ENCODE assay signal across 10 mouse cellular contexts in genomic region chr2:36183278-36183677, GRCm38 (mm10). TPM values are rescaled to one million over a fixed set of nuclear protein-coding genes. Genes with fewer than 3 reads are reported as not detected.
DNase-seq lines count a peak whose midpoint lies in the region; ATAC-seq and TF ChIP-seq lines count a peak whose summit lies in the region.
"Had no signal": no experiment of that assay in that cellular context is flagged by ENCODE, and none has a peak within 500 bp of the region (broad histone marks: within the 10 kb centered on the region; RNA-seq: fewer than 3 reads in every experiment).

No protein-coding gene starts in this region.

- no peak for DNase-seq in forebrain, embryonic 11.5 days (ENCODE audit: low spot score)
- peak; percentile 17 for DNase-seq in kidney, adult 2 months
- no peak for DNase-seq in kidney, adult 11 months
- peak; percentile 23 for DNase-seq in right cerebral cortex, adult 18-20 months
- no peak for DNase-seq in right cerebral cortex, adult 2 months (ENCODE audit: low spot score in 2 of 2)
- DNase-seq: lung, postnatal 36 days had no signal

- WGBS in forebrain, embryonic 15.5 days = 39% methylated on average over 2 of the region's 2 CpGs
- WGBS in forebrain, embryonic 11.5 days = 81% methylated on average over 2 of the region's 2 CpGs
- WGBS in kidney, adult 2 months = 53% methylated on average over 2 of the region's 2 CpGs
- WGBS in intestine, embryonic 16.5 days = 61% methylated on average over 2 of the region's 2 CpGs
- WGBS in kidney, embryonic 16.5 days = 74% methylated on average over 2 of the region's 2 CpGs

- H3K4me1 ChIP-seq in forebrain, embryonic 15.5 days = peaks cover 5% of the 10 kb centered on the region; the same call in 1 of the 2 replicates
- H3K4me1 ChIP-seq in forebrain, embryonic 11.5 days (replicated peaks; ENCODE audit: control insufficient read depth, insufficient read depth, low read length) = no peaks in the 10 kb centered on the region
- H3K4me1 ChIP-seq in kidney, adult 2 months (ENCODE audit: control insufficient read depth, insufficient read depth, low read length) = no peaks in the 10 kb centered on the region
- H3K4me1 ChIP-seq in intestine, embryonic 16.5 days (ENCODE audit: control insufficient read depth, insufficient read depth, low read length) = peaks cover 8% of the 10 kb centered on the region; the same call in 1 of the 2 replicates
- 0 out of 2 replicates have a peak, but pooled peaks cover 5% of the 10 kb centered on the region for H3K4me1 ChIP-seq in kidney, embryonic 16.5 days (ENCODE audit: insufficient read depth, low read length)
- H3K4me1 ChIP-seq: hindbrain, embryonic 13.5 days had no signal

- TF ChIP-seq POLR2A in kidney, adult 2 months (IDR thresholded peaks at IDR 0.05; ENCODE audit: low read depth, low read length) = no peak

- H3K27ac ChIP-seq in forebrain, embryonic 15.5 days (replicated peaks) = 0 out of 2 replicates have a peak overlapping the region, but pooled peaks have one; percentile 4
- H3K27ac ChIP-seq in forebrain, embryonic 11.5 days (ENCODE audit: low read depth, low read length) = no peak overlapping the region
- H3K27ac ChIP-seq in kidney, adult 2 months (ENCODE audit: insufficient read depth, low read depth, low read length) = no peak overlapping the region
- H3K27ac ChIP-seq in intestine, embryonic 16.5 days (ENCODE audit: low read length) = no peak overlapping the region
- H3K27ac ChIP-seq in kidney, embryonic 16.5 days (ENCODE audit: low read length) = no peak overlapping the region
- H3K27ac ChIP-seq: hindbrain, embryonic 13.5 days had no signal

- TF ChIP-seq CTCF in kidney, adult 2 months (conservative IDR thresholded peaks at IDR 0.05; ENCODE audit: insufficient read depth, insufficient read length, low read depth, low read length) = no peak

- H3K4me3 ChIP-seq in forebrain, embryonic 15.5 days = no peak overlapping the region
- no peak overlapping the region for H3K4me3 ChIP-seq in forebrain, embryonic 11.5 days (ENCODE audit: low read depth, low read length)
- H3K4me3 ChIP-seq in kidney, adult 2 months (ENCODE audit: insufficient read depth, low read depth, low read length) = no peak overlapping the region
- no peak overlapping the region for H3K4me3 ChIP-seq in intestine, embryonic 16.5 days (ENCODE audit: low read length)
- H3K4me3 ChIP-seq in kidney, embryonic 16.5 days (ENCODE audit: low read length) = no peak overlapping the region
- H3K4me3 ChIP-seq: hindbrain, embryonic 13.5 days had no signal

- no peak; the same call in 1 of the 2 replicates for ATAC-seq in forebrain, embryonic 15.5 days (replicated peaks)
- ATAC-seq in forebrain, embryonic 11.5 days (replicated peaks; ENCODE audit: low FRiP score) = no peak
- ATAC-seq in intestine, embryonic 16.5 days = peak; percentile 26; the same call in 1 of the 2 replicates
- no peak for ATAC-seq in kidney, embryonic 16.5 days (ENCODE audit: low FRiP score, low TSS enrichment)

- no peaks in the 10 kb centered on the region for H3K9me3 ChIP-seq in forebrain, embryonic 15.5 days
- no peaks in the 10 kb centered on the region for H3K9me3 ChIP-seq in forebrain, embryonic 11.5 days (ENCODE audit: control insufficient read depth, low read length)
- H3K9me3 ChIP-seq in intestine, embryonic 16.5 days (ENCODE audit: control insufficient read depth, low read length) = no peaks in the 10 kb centered on the region
- H3K9me3 ChIP-seq in kidney, embryonic 16.5 days (ENCODE audit: low read length) = no peaks in the 10 kb centered on the region
- H3K9me3 ChIP-seq: hindbrain, embryonic 13.5 days had no signal

- H3K36me3 ChIP-seq in forebrain, embryonic 15.5 days = peaks cover 6% of the 10 kb centered on the region; the same call in 1 of the 2 replicates
- no peaks in the 10 kb centered on the region for H3K36me3 ChIP-seq in forebrain, embryonic 11.5 days (ENCODE audit: control insufficient read depth, insufficient read depth, low read length)
- H3K36me3 ChIP-seq in kidney, adult 2 months (ENCODE audit: control insufficient read depth, insufficient read depth, low read length) = peaks cover under 1% of the 10 kb centered on the region; the same call in 1 of the 2 replicates
- H3K36me3 ChIP-seq in intestine, embryonic 16.5 days (ENCODE audit: control insufficient read depth, insufficient read depth, low read length) = no peaks in the 10 kb centered on the region
- 0 out of 2 replicates have a peak, but pooled peaks cover 3% of the 10 kb centered on the region for H3K36me3 ChIP-seq in kidney, embryonic 16.5 days (ENCODE audit: insufficient read depth, low read length)

- H3K9ac ChIP-seq in forebrain, embryonic 15.5 days (replicated peaks) = no peak overlapping the region
- H3K9ac ChIP-seq in forebrain, embryonic 11.5 days (ENCODE audit: low read length) = no peak overlapping the region
- H3K9ac ChIP-seq in intestine, embryonic 16.5 days (ENCODE audit: low read depth, low read length) = no peak overlapping the region
- H3K9ac ChIP-seq in kidney, embryonic 16.5 days (replicated peaks; ENCODE audit: low read length) = no peak overlapping the region
- H3K9ac ChIP-seq: hindbrain, embryonic 13.5 days had no signal

- no peak overlapping the region for H3K4me2 ChIP-seq in forebrain, embryonic 15.5 days (replicated peaks)
- H3K4me2 ChIP-seq in forebrain, embryonic 11.5 days (ENCODE audit: low read depth, low read length, severe bottlenecking) = no peak overlapping the region
- no peak overlapping the region for H3K4me2 ChIP-seq in intestine, embryonic 16.5 days (ENCODE audit: low read depth, low read length)
- no peak overlapping the region for H3K4me2 ChIP-seq in kidney, embryonic 16.5 days (replicated peaks; ENCODE audit: low read depth, low read length)
- H3K4me2 ChIP-seq: hindbrain, embryonic 13.5 days had no signal

- no peaks in the 10 kb centered on the region for H3K27me3 ChIP-seq in forebrain, embryonic 15.5 days
- H3K27me3 ChIP-seq in forebrain, embryonic 11.5 days (ENCODE audit: control insufficient read depth, insufficient read depth, low read length) = no peaks in the 10 kb centered on the region
- H3K27me3 ChIP-seq in kidney, adult 2 months (replicated peaks; ENCODE audit: control insufficient read depth, insufficient read depth, low read length) = no peaks in the 10 kb centered on the region
- no peaks in the 10 kb centered on the region for H3K27me3 ChIP-seq in intestine, embryonic 16.5 days (replicated peaks; ENCODE audit: control insufficient read depth, insufficient read depth, low read length)
- no peaks in the 10 kb centered on the region for H3K27me3 ChIP-seq in kidney, embryonic 16.5 days (ENCODE audit: insufficient read depth, low read length)
- H3K27me3 ChIP-seq: hindbrain, embryonic 13.5 days had no signal

RNA-seq across cellular contexts. Expression of gene Rbm18, which starts 46.7 kb away (rescaled TPM):
- polyA plus RNA-seq in forebrain, embryonic 15.5 days (2015; fragmentation: Nextera tagmentation; extraction: Ambion mirVana) = 149 and 164 TPM in 2 replicates
- 98.2 and 100 TPM in 2 replicates for polyA plus RNA-seq in forebrain, embryonic 11.5 days (2014; fragmentation: Nextera tagmentation; extraction: Ambion mirVana)
- polyA plus RNA-seq in kidney, adult 2 months (2012; rRNA removed) = 10.9 and 15.2 TPM in 2 replicates
- polyA plus RNA-seq in intestine, embryonic 16.5 days (2015; fragmentation: Nextera tagmentation; extraction: Ambion mirVana) = 45.4 and 49.3 TPM in 2 replicates
- 74.5 and 75.4 TPM in 2 replicates for polyA plus RNA-seq in kidney, embryonic 16.5 days (2015; fragmentation: Nextera tagmentation; extraction: Ambion mirVana)

RNA-seq across cellular contexts. Expression of gene Ptgs1, which starts 46.9 kb away (rescaled TPM):
- 2.7 and 3.4 TPM in 2 replicates for polyA plus RNA-seq in forebrain, embryonic 15.5 days (2015; fragmentation: Nextera tagmentation; extraction: Ambion mirVana)
- 2.8 and 2.9 TPM in 2 replicates for polyA plus RNA-seq in forebrain, embryonic 11.5 days (2014; fragmentation: Nextera tagmentation; extraction: Ambion mirVana)
- polyA plus RNA-seq in kidney, adult 2 months (2012; rRNA removed) = 25.6 and 28.2 TPM in 2 replicates
- 29.1 and 29.8 TPM in 2 replicates for polyA plus RNA-seq in intestine, embryonic 16.5 days (2015; fragmentation: Nextera tagmentation; extraction: Ambion mirVana)
- polyA plus RNA-seq in kidney, embryonic 16.5 days (2015; fragmentation: Nextera tagmentation; extraction: Ambion mirVana) = 39.9 and 40.1 TPM in 2 replicates

RNA-seq across cellular contexts. Expression of gene Mrrf, which starts 47.1 kb away (rescaled TPM):
- 21.4 and 24.1 TPM in 2 replicates for polyA plus RNA-seq in forebrain, embryonic 15.5 days (2015; fragmentation: Nextera tagmentation; extraction: Ambion mirVana)
- 23.2 and 28.2 TPM in 2 replicates for polyA plus RNA-seq in forebrain, embryonic 11.5 days (2014; fragmentation: Nextera tagmentation; extraction: Ambion mirVana)
- polyA plus RNA-seq in kidney, adult 2 months (2012; rRNA removed) = 54.0 and 65.1 TPM in 2 replicates
- polyA plus RNA-seq in intestine, embryonic 16.5 days (2015; fragmentation: Nextera tagmentation; extraction: Ambion mirVana) = 32.3 TPM in 2 replicates
- polyA plus RNA-seq in kidney, embryonic 16.5 days (2015; fragmentation: Nextera tagmentation; extraction: Ambion mirVana) = 27.3 and 31.7 TPM in 2 replicates

Comparison
In these comparisons a context has a peak if more than half of its experiments do, and no peak if none do; other contexts are left out.
1. DNase-seq: peak in kidney, adult 2 months (single experiment) and right cerebral cortex, adult 18-20 months (single experiment); none in forebrain, embryonic 11.5 days (single experiment), kidney, adult 11 months (single experiment) and right cerebral cortex, adult 2 months (0 of 2).